Mouse (Mus musculus) liver, embryonic 15.5 days (tissue): ENCODE results near the gene Slc16a4. TPM values are rescaled to one million over a fixed set of nuclear protein-coding genes. Genes with fewer than 3 reads are reported as not detected.
A peak's percentile ranks its signal among the peaks of the same experiment; 100 is the strongest.
"Not testable (repeated sequence)": the region's sequence is repeated elsewhere in the genome, so short reads cannot be mapped to it uniquely, and the experiment has no call there.

ENCODE experiments used
- ATAC-seq: fragments of 200-750 bp; cut with Nextera tagmentation; 2 replicates; pipeline ENCODE4 v1.8.0; 2017; ENCODE audit warnings: moderate number of reproducible peaks, mild to moderate bottlenecking, moderate library complexity; ENCODE audit not compliant: insufficient read depth
- H3K27ac ChIP-seq: fragments of 300-500 bp; sonication (generic); replicated peaks from 2 replicates; pipeline ENCODE4 v1.5.1; 2015; ENCODE audit warnings: mild to moderate bottlenecking, inconsistent platforms
- H3K27me3 ChIP-seq: fragments of 300-500 bp; sonication (generic); 2 replicates; pipeline ENCODE4 v1.6.1; 2015; ENCODE audit warnings: mild to moderate bottlenecking, inconsistent platforms
- H3K36me3 ChIP-seq: fragments of 300-500 bp; sonication (generic); replicated peaks from 2 replicates; pipeline ENCODE4 v1.6.1; 2015; ENCODE audit warnings: moderate library complexity, mild to moderate bottlenecking, inconsistent platforms
- H3K4me1 ChIP-seq: fragments of 300-500 bp; sonication (generic); replicated peaks from 2 replicates; pipeline ENCODE4 v1.6.1; 2015; ENCODE audit warnings: inconsistent platforms
- H3K4me2 ChIP-seq: fragments of 300-500 bp; sonication (generic); 2 replicates; pipeline ENCODE4 v1.6.1; 2015; ENCODE audit warnings: moderate library complexity, mild to moderate bottlenecking, inconsistent platforms
- H3K4me3 ChIP-seq: fragments of 300-500 bp; sonication (generic); replicated peaks from 2 replicates; pipeline ENCODE4 v1.5.1; 2015; ENCODE audit warnings: mild to moderate bottlenecking, inconsistent platforms
- H3K9ac ChIP-seq: fragments of 300-500 bp; sonication (generic); 2 replicates; pipeline ENCODE4 v1.6.1; 2015; ENCODE audit warnings: moderate library complexity, mild to moderate bottlenecking, inconsistent platforms
- H3K9me3 ChIP-seq: fragments of 300-500 bp; sonication (generic); replicated peaks from 2 replicates; pipeline ENCODE4 v1.6.1; 2016; ENCODE audit warnings: inconsistent platforms
- WGBS: fragments of 180-500 bp; shearing (Covaris S2); methylation state at CpG from one replicate; pipeline ENCODE4 v1.1.7; 2015; ENCODE audit warnings: mixed read lengths; ENCODE audit not compliant: insufficient replicate concordance; 5-methylcytosine and 5-hydroxymethylcytosine counted together
- polyA plus RNA-seq: library from polyadenylated mRNA; unstranded; fragments of >200 nt; fragmentation: Nextera tagmentation; extraction: Ambion mirVana; gene quantifications from 2 replicates; pipeline ENCODE4 v1.2.1, GENCODE M21; 2015

Gene Slc16a4
- polyA plus RNA-seq, 1 experiment from 2014 or later: 0.50 TPM

DNA sequence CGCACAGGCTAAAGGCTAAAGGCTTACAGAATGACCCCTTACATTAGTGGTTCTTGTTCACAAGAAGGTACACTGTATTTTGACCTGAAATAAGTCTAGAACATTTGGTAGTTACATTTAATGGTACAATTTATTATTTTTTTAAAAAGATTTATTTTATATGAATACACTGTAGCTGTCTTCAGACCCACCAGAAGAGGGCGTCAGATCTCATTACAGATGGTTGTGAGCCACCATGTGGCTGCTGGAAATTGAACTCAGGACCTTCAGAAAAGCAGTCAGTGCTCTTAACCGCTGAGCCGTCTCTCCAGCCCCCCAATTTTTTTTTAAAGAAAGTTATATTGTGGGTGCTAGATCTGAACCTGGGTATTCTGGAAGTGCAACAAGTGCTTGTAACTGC lies 5.9 kb downstream of the Slc16a4 start:
- H3K27ac ChIP-seq, H3K9ac ChIP-seq, H3K9me3 ChIP-seq, H3K4me3 ChIP-seq, H3K4me1 ChIP-seq, H3K4me2 ChIP-seq, ATAC-seq, H3K27me3 ChIP-seq: not testable (repeated sequence)
- 72% methylated on average over 4 of the region's 4 CpGs for WGBS
- H3K36me3 ChIP-seq: peaks cover 11% of the 10 kb centered on the region

- no peak overlapping the region for H3K9ac ChIP-seq
- H3K36me3 ChIP-seq: peaks cover 66% of the 10 kb centered on the region
- H3K27ac ChIP-seq: no peak overlapping the region
- H3K4me2 ChIP-seq: no peak overlapping the region
- no peak overlapping the region for H3K4me3 ChIP-seq
- no peaks in the 10 kb centered on the region for H3K9me3 ChIP-seq
- no peaks in the 10 kb centered on the region for H3K27me3 ChIP-seq
- no peak for ATAC-seq
- H3K4me1 ChIP-seq: peaks cover 16% of the 10 kb centered on the region; the same call in 1 of the 2 replicates
- WGBS: 92% methylated on average over 3 of the region's 3 CpGs
Measured at GRCm38 (mm10) chr3:107317338-107317737, 26.3 kb downstream of the Slc16a4 start.

DNA sequence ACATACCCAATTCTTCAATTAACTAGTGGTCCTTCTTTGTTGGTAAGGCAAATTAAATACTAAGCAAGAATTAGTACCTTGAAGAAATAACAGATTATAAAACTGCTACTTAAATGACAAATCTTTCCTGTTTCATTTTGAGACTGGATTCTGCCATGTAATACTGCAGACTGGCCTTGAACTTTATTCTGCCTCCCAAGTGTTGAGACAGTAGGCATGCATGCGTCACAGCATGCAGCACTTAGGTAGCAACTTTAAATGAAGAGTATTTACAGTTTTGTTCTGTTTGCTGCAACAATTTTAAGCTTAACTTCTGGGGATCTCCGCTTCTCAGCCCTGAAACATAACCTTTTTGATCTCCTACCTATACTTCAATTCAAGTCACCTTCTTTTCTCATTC lies 30.1 kb downstream of the Slc16a4 start:
- Histone ChIP-seq H3K4me1 (peaks cover 42% of the 10 kb centered on the region), H3K4me3 (no peak overlapping the region), H3K9ac (no peak overlapping the region), H3K9me3 (no peaks in the 10 kb centered on the region), H3K27me3 (no peaks in the 10 kb centered on the region), H3K27ac (no peak overlapping the region), H3K4me2 (no peak overlapping the region), H3K36me3 (peaks cover 64% of the 10 kb centered on the region)
- ATAC-seq: no peak
- 94% methylated on average over 2 of the region's 2 CpGs for WGBS

DNA sequence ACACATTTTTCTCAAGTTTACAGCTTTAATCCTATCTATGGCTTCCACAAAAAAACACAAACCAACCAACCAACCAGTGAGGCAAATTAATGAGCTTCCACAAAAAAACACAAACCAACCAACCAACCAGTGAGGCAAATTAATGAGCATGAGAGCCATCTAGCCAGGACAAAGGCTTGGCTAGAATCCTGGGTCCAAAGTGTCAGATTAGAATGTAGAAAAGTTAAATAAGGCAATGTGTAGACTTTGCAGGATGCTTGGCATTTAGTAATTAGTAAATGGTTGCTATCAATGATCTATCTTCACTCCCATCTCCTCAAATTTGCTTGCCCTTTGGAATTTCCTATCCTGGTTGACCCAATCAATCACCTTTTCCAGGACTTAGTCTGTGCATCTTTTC lies 30.7 kb downstream of the Slc16a4 start:
- H3K4me3 ChIP-seq: no peak overlapping the region
- no peak overlapping the region for H3K9ac ChIP-seq
- H3K9me3 ChIP-seq: no peaks in the 10 kb centered on the region
- no peaks in the 10 kb centered on the region for H3K27me3 ChIP-seq
- H3K4me1 ChIP-seq: peaks cover 42% of the 10 kb centered on the region
- H3K27ac ChIP-seq: no peak overlapping the region
- H3K4me2 ChIP-seq: peak overlapping the region; percentile 10; the same call in 1 of the 2 replicates
- no peak for ATAC-seq
- peaks cover 63% of the 10 kb centered on the region for H3K36me3 ChIP-seq

GRCm38 (mm10) chr3:107326442-107326841 lies 35.4 kb downstream of the Slc16a4 start:
- 94% methylated on average over 1 of the region's 1 CpGs for WGBS
- no peak overlapping the region for H3K4me2 ChIP-seq

DNA sequence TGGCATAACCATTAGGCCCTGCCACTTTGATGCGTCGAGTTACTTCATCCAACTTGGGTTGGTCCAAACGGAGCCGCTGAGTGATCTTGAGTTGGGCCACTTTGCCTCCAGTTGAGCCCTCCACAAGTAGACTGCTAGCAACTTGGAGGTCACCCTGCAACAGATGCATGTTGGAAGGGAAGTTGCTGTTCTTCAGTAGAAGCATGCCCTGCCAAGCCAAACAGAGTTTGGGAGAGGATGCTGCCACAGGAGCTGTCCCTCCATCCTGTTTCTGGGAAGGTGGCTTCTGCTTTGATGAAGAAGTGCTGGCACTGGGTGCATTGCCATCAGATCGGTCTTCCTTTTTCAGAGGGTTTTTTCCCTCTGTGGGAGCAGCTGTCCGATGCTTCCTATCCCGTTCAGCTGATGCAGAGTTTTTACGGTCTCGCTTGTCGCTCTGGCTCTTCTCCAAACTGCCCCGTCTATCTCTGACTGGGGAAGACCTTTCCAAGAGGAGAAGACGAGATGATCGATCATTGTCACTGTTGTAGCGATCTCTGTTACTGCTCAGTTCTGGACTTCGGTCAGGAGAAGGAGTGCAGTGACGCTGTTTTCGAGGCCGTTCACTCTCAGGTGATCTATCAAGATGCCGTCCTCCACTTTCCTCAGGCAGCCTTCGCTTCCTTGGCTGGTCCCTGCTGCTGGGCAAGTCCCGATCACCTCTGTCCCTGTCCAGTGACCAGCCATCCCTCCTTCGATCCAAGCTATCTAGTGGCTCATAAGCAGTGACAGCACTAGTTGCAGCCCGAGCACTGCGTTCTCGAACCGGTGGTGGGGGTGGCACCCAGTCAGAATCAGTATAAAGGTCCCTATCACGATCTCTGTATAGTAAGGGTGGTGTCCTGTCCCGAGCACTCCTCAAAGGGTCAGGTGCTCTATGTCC lies 39.7 kb downstream of the Slc16a4 start:
- no peak overlapping the region for H3K27ac ChIP-seq
- H3K4me2 ChIP-seq: peak overlapping the region; percentile 86
- WGBS: 75% methylated on average over 28 of the region's 28 CpGs
- peak overlapping the region; percentile 97 for H3K4me3 ChIP-seq
- peaks cover 36% of the 10 kb centered on the region for H3K4me1 ChIP-seq
- H3K27me3 ChIP-seq: no peaks in the 10 kb centered on the region
- no peaks in the 10 kb centered on the region for H3K9me3 ChIP-seq
- ATAC-seq: no peak
- H3K9ac ChIP-seq: peak overlapping the region; percentile 91
- H3K36me3 ChIP-seq: peaks cover 38% of the 10 kb centered on the region

More at GRCm38 (mm10) chr3:107326442-107326841, 35.4 kb downstream of the Slc16a4 start:
- Histone ChIP-seq H3K27me3 (no peaks in the 10 kb centered on the region), H3K36me3 (peaks cover 62% of the 10 kb centered on the region), H3K4me1 (peaks cover 47% of the 10 kb centered on the region), H3K9ac (no peak overlapping the region), H3K4me3 (no peak overlapping the region), H3K27ac (no peak overlapping the region), H3K9me3 (no peaks in the 10 kb centered on the region)
- ATAC-seq: no peak

DNA sequence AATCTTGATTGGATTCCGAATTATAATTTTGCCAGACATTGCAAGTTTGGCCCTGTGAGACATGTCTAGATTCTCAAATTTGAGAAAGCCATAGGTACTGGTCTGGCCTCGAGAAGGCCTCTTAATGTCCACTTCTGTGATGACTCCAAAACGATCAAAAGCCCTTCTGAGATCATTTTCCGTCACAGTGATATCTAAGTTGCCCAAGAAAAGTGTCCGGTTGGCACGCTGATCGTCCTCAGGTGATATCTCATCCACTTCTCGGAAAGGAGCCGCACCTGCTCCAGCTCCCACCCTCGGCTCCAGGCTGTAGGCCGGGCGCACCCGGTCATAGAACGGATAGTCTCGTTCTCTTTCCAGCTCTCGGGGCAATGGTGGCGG lies 40.7 kb downstream of the Slc16a4 start:
- 11% methylated on average over 17 of the region's 17 CpGs for WGBS
- Histone ChIP-seq H3K4me1 (peaks cover 33% of the 10 kb centered on the region), H3K4me3 (peak overlapping the region; percentile 97), H3K9ac (peak overlapping the region; percentile 91), H3K9me3 (no peaks in the 10 kb centered on the region), H3K27ac (peak overlapping the region; percentile 91), H3K36me3 (peaks cover 32% of the 10 kb centered on the region), H3K27me3 (no peaks in the 10 kb centered on the region), H3K4me2 (peak overlapping the region; percentile 86)
- no peak for ATAC-seq

DNA sequence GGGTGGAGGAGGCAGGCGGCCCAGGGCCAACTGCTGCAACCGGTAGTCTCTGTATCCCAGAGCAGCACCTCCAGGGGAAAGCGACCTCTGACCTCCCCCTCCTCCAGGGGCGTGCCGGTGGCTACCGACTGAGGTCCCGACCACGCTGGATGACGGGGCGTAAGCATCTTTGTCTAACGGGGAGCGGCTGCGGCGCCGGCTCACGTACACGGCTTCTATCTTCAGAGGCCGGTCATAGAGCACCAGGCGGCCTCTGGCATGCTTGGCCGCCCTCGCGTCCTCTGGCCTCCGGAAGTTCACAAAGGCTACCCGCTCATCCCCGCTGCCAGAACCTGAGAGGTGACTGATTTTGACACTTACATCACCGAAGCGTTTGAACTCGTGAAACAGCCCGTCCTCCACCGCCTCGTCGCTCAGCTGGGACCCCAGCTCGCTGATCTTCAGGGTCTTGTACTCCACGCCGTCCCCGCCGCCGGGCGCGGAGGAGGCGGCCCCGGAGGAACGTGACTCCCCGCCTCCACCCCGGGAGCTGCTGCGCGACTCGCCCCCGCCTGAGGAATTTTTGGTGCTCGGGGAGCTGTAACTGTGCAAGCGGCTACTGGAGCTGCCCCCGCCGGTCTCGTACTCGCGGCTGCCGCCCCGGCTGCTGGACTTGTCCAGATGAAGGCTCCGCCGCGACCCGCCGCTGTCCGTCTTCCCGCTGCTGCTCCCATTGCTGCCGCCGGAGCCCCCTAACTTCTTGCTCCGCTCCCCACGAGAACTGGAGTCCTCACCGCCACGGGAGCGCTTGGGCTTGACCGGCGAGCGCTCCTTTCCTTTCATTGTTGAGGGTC lies 41.3 kb downstream of the Slc16a4 start:
- Histone ChIP-seq H3K27me3 (no peaks in the 10 kb centered on the region), H3K4me2 (peak overlapping the region; percentile 86), H3K9me3 (no peaks in the 10 kb centered on the region), H3K9ac (peak overlapping the region; percentile 91), H3K27ac (peak overlapping the region; percentile 91), H3K4me1 (peaks cover 33% of the 10 kb centered on the region), H3K4me3 (peak overlapping the region; percentile 97), H3K36me3 (peaks cover 30% of the 10 kb centered on the region)
- under 1% methylated on average over 75 of the region's 75 CpGs for WGBS
- no peak for ATAC-seq

DNA sequence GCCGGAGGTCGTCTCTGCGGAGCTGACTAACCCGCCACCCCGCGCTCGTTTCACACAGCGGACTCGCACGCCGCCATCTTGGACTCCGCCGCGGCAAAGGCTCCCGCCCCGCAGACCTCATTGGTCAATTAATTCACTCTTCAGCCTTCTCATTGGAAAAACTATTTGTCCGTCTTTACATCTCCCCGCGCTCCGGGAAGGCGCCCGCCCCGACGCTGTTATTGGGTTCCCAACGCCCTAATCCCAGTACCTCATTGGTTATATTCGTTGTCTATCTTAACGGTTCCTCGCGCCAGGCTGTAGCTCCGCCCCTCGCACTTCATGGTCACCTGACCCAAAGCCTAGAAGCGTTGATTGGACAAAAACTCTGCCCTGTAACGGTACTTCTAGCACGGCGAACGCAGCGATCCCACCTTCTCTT lies 41.9 kb downstream of the Slc16a4 start:
- Histone ChIP-seq H3K27me3 (no peaks in the 10 kb centered on the region), H3K36me3 (peaks cover 26% of the 10 kb centered on the region), H3K4me2 (peak overlapping the region; percentile 86), H3K9me3 (no peaks in the 10 kb centered on the region), H3K9ac (peak overlapping the region; percentile 91), H3K4me3 (peak overlapping the region; percentile 97), H3K4me1 (peaks cover 33% of the 10 kb centered on the region), H3K27ac (peak overlapping the region; percentile 99)
- under 1% methylated on average over 37 of the region's 37 CpGs for WGBS
- ATAC-seq: peak; percentile 87

DNA sequence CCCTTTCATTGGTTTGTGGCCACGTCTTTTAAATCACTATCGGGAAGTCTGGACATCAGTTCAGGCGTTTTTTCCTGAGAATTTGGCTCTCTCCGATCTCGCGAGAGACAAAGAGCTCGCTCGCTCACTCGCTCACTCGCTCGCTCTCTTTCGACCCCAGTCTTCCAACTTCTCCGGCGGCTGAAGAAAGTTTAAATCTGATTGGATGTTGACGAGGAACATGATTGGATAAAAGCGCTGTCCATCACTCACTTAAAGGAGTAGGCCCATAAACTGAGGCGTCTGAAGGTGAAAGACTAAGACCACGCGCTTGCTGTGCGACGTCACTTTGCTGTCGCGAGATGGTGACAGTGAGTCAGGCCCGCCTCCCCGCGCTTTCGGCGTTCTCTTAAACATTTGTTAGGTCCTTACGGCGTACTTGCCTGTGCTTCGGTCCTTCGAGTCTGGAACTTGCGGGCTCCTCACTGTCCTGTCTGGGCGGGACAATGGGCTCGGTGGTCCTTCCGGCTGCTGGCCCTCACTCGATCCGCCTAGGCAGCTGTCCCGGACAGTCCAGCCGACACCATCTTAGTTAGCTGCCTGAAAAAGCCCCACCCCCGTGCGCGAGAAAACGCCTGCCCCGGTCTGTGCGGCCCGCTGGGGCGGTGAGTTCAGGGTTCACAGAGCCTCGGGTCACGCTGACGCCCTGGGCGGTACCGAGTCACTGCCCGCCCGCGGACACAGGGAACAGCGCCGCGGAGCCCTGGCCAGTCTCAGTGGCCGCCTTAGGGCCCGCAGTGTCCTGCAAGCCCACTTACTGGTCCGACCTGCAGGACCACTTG lies 42.6 kb downstream of the Slc16a4 start, which contains the start of gene Rbm15:
Gene Rbm15 (minus strand): TSS at position 293 of the 821 bp plus-strand sequence.
- Histone ChIP-seq H3K36me3 (peaks cover 24% of the 10 kb centered on the region), H3K27me3 (no peaks in the 10 kb centered on the region), H3K27ac (peak within 1 kb of the TSS; percentile 99), H3K4me3 (peak within 1 kb of the TSS; percentile 97), H3K4me1 (peaks cover 33% of the 10 kb centered on the region), H3K4me2 (peak within 1 kb of the TSS; percentile 86), H3K9ac (peak within 1 kb of the TSS; percentile 91), H3K9me3 (no peaks in the 10 kb centered on the region)
- WGBS: under 1% methylated on average over 62 of the region's 62 CpGs
- ATAC-seq: peak; percentile 89
